Mouse (Mus musculus): ENCODE data around the gene Efna3. TPM values are rescaled to one million over a fixed set of nuclear protein-coding genes. Genes with fewer than 3 reads are reported as not detected.

Gene Efna3
- total RNA-seq, 1 experiment from 2014 or later: not detected

DNA sequence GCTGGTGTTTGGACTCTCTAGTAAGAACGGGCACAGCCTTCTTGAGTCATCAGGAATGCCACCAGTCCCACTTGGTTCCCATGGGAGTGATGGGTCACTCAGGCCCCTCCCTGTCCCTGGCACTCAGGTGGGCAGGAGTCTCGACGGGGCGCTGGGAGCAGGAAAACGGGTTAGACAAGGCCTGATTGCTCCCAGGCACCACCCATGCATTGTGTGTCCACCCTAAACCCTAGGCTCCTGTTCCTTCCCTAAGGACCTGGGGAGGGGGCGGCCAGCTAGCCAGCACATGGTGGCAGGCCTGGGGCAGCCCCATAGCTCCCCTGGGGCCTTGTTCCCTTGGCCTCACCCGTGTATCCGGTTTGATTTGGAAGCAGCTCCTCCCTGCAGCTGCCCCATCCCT lies 4.4 kb downstream of the Efna3 start:
- no peak for ATAC-seq (replicated peaks; ENCODE audit: low read depth, poor library complexity, severe bottlenecking)

DNA sequence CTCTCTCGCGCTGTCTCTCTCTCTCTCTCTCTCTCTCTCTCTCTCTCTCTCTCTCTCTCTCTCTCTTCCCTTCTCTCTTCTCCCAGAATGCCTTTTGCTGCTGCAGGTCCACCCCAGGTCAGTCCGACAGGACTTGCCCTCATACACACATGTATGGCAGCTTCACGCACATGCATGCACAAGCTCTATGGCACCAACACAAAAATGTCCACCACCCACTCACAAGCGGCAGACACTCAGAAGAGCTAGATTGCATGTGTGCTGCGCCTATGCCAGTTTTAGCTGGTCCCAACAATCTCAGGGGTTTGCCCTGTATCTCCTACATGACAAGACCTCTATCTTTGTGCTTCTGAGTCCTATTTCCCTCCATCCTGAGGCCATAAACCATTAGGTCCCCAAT lies 5.5 kb downstream of the Efna3 start:
- no peak for ATAC-seq (replicated peaks; ENCODE audit: low read depth, poor library complexity, severe bottlenecking)

DNA sequence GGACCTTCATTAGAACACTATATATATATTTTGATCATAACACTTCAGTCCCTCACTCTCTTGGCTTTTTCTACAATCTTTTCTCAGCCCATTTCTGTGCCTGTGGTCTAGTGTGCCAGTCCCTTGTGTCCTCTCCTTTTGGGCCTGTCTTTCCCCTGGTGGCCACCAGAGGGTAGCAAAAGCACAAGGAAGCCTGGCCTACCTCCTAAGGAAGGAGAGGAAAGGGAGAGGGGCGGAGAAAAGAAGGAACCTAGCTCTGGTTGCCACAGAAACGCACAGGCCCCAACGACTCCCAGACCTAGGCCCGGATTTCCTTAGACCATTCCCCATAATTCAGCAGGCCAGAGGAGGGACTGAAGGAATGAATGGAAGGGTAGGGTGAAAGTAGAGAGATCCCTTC lies 5.9 kb downstream of the Efna3 start:
- peak; percentile 68 for ATAC-seq (replicated peaks; ENCODE audit: low read depth, poor library complexity, severe bottlenecking)

- ATAC-seq (replicated peaks; ENCODE audit: low read depth, poor library complexity, severe bottlenecking): 0 out of 2 replicates have a peak, but pooled peaks have one; percentile 1
Measured at GRCm38 (mm10) chr3:89315930-89316831, 6.6 kb downstream of the Efna3 start.

- ATAC-seq (replicated peaks; ENCODE audit: low read depth, poor library complexity, severe bottlenecking): peak; percentile 33; the same call in 1 of the 2 replicates
Measured at GRCm38 (mm10) chr3:89315195-89315929, 7.4 kb downstream of the Efna3 start.

GRCm38 (mm10) chr3:89314791-89315190 lies 8.0 kb downstream of the Efna3 start:
- no peak for ATAC-seq (replicated peaks; ENCODE audit: low read depth, poor library complexity, severe bottlenecking)

- ATAC-seq (replicated peaks; ENCODE audit: low read depth, poor library complexity, severe bottlenecking): no peak
Measured at GRCm38 (mm10) chr3:89314340-89314739, 8.4 kb downstream of the Efna3 start.

DNA sequence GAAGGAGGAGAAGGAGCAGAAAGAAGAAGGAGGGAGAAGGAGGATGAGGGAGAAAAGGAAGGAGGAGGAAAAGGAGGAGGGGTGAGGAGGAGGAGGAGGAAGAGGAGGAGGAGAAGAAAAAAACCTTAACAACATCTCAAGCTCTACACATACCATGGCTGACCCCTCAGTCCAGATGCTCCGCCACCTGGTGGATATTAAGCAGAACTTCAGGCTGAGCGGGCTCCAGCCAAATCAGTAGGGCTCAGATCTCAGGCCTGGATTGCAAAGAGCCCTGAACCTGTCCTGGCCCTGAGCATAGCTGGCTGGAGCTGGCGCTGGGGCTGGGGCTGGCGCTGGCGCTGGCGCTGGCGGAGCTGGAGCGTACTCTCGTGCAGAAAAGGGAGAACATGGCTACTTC lies 14.7 kb downstream of the Efna3 start:
- ATAC-seq (replicated peaks; ENCODE audit: low read depth, poor library complexity, severe bottlenecking): peak; percentile 98

GRCm38 (mm10) chr3:89305551-89306325 lies 17.0 kb downstream of the Efna3 start:
- ATAC-seq (replicated peaks; ENCODE audit: low read depth, poor library complexity, severe bottlenecking): no peak

- no peak for ATAC-seq (replicated peaks; ENCODE audit: low read depth, poor library complexity, severe bottlenecking)
Measured at GRCm38 (mm10) chr3:89305105-89305504, 17.7 kb downstream of the Efna3 start.

DNA sequence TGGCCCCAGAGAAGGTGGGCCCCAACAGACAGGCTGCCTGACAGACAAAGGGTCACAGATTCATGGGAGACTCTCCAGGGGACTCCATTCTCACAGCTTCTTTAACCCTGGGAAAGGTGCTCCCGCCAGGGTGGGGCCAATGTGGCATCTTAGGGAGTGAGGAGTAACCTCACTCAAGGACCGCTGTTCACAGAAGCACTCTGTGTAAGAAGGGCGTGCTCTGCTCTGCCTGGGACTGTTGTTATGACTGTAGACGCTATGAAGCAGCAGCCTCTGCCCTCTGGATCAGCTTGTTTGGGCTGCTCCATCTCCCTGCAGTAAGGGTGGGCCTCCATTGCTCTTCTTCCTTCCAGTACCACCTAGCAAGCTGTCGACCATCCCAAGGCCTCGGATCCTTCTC lies 18.3 kb downstream of the Efna3 start:
- ATAC-seq (replicated peaks; ENCODE audit: low read depth, poor library complexity, severe bottlenecking): no peak

- ATAC-seq (replicated peaks; ENCODE audit: low read depth, poor library complexity, severe bottlenecking): 0 out of 2 replicates have a peak, but pooled peaks have one; percentile 36
Measured at GRCm38 (mm10) chr3:89300514-89300913, 22.3 kb downstream of the Efna3 start.

GRCm38 (mm10) chr3:89300071-89300470 lies 22.7 kb downstream of the Efna3 start:
- no peak for ATAC-seq (replicated peaks; ENCODE audit: low read depth, poor library complexity, severe bottlenecking)

DNA sequence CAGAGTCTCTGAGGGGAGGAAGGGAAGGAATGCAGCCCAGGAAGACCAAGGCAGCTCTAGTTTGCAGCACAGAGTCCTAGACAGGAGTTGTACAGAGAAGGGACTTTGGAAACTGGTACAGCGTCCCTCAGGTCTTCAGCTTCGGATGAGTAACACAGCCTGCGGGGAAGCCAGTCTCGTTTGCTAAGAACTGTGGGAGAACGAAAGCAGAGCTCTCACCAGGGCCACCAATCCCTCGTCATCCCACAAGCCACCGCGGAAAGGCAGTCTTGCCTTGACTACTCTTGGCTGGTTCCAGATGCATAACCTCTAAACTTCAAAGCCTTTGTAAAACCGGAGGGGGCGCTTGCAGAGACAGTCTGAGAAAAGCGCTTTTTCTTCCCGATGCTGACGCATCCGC lies 23.3 kb downstream of the Efna3 start:
- ATAC-seq (replicated peaks; ENCODE audit: low read depth, poor library complexity, severe bottlenecking): peak; percentile 68

GRCm38 (mm10) chr3:89298908-89299307 lies 23.9 kb downstream of the Efna3 start:
- no peak for ATAC-seq (replicated peaks; ENCODE audit: low read depth, poor library complexity, severe bottlenecking)

DNA sequence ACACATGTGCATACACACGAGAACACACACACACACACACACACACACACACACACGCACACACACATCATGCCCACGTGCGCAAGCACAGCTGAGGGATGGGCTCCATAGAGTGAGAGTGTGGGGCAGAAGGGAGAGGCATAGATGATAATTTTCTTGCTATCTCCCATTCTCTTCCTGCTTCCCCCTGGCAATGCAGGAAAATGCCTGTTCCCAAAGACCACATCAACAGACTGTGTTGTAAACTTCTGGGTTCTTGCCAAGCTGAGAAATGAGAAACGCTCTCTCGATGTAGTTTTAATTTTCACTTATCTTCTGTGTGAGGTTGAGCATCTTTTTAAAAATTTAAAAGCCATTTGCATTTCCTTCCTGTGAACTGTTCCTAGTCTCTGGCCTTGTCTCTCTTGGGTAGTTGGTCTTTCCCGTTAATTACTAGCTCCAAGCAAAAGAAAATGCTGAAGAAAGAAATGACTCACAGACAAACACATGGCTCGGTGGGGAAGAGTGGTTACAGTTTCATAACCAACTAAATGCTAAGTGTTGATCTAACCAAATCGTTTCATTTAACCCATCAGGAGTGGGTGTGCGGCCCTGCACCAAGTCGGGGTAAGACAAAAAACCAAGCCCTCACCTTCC lies 25.9 kb downstream of the Efna3 start:
- no peak for ATAC-seq (replicated peaks; ENCODE audit: low read depth, poor library complexity, severe bottlenecking)

DNA sequence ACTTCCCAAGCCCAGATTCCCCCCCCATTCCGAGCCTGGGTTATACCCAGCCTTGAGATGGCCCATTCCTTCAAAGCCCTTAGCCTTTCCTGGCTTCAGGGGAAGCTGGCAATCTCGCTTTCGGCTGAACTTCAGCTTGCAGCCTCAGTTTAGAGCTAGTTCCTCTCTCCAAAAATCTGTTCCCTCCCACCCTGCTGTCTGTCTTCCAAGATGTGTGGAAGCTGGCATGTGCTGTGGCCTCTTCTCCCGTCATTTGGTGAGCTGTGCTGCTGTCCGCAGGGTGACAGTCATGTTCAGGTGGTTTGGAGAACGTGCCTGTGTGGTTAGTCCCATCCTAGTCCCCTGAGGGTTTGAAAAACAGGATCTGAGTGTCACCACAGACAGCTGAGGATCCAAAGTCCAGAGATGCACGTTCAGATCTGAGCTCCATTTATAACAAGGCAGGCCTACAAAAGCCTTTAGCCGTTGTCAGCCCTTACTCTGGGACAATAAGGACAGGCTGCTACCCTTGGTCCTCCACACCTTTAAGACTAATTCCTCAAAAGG lies 27.0 kb downstream of the Efna3 start:
- ATAC-seq (replicated peaks; ENCODE audit: low read depth, poor library complexity, severe bottlenecking): no peak

GRCm38 (mm10) chr3:89294195-89294594 lies 28.6 kb downstream of the Efna3 start:
- no peak for ATAC-seq (replicated peaks; ENCODE audit: low read depth, poor library complexity, severe bottlenecking)

DNA sequence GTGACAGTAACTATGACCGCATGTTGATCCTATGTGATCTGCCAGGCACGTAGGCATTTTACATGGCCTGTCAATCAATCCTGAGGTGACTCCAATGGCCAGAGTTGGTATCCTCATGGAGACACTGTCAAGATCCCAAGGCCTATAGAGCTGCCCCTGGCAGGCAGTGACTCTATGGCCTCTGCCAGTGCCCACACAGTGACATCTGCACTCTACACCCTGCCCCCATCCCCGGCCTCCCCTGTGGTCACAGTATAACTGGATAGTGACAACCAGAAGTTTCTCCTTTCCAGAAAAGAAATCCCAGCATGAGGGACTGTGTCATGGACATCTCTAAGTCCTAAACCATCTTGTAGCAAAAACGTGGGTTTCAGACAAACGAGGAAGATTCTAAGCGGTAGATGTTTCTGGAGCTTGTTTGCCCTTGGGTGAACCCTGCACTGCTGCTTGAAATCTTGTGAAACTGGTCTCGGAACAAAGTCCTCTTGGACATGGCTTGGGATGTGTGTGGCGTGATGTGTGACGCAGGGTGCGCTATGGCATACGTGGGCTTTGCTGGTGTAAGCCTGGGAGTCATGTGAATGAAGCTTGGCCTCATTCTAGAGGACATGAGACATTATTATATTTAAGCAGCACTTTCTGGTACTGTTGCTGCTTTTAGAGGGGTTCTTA lies 29.4 kb downstream of the Efna3 start:
- no peak for ATAC-seq (replicated peaks; ENCODE audit: low read depth, poor library complexity, severe bottlenecking)
